Mouse (Mus musculus): ENCODE data around the gene Mpo. TPM values are rescaled to one million over a fixed set of nuclear protein-coding genes. Genes with fewer than 3 reads are reported as not detected.

The Mpo gene
- polyA plus RNA-seq (2016; fragmentation: Nextera tagmentation; extraction: Ambion mirVana), result 3.0 and 3.4 TPM in 2 replicates

DNA sequence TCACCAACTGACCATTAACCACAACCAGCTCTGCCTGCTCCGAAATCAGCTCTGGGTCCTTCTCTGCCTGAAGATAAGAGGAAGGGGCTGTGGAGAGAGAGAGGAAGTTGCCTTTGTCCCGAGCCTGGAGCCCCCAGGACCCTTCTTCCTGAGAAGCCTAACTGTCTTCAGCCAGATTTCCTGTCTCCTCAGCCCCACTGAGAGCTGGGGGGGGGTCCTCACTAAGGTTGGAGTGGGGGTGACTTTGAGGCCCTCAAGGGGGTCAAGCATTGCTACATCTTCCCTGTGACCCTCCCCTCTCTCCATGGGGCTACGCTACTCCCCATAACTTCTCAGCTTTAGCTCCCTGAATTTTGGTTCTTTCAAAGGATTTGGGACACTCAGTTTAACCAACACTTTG, at the start of gene Mpo:
TSS of gene Mpo (plus strand) at position 122 of the 400 bp plus-strand sequence.
- H3K4me1 ChIP-seq, result no peaks in the 10 kb centered on the region
- WGBS, result 56% methylated on average over 3 of the region's 3 CpGs

GRCm38 (mm10) chr11:87743691-87744090, 49.7 kb upstream of the Mpo start:
- no peak overlapping the region for H3K27ac ChIP-seq
- peaks cover 53% of the 10 kb centered on the region for H3K36me3 ChIP-seq
- H3K27me3 ChIP-seq, result no peaks in the 10 kb centered on the region
- H3K9me3 ChIP-seq, result no peaks in the 10 kb centered on the region
- no peak overlapping the region for H3K9ac ChIP-seq
- no peaks in the 10 kb centered on the region; the same call in 1 of the 2 replicates for H3K4me1 ChIP-seq
- no peak for ATAC-seq (ENCODE audit: insufficient number of reproducible peaks, insufficient read depth, low FRiP score, low TSS enrichment)
- no peak overlapping the region for H3K4me2 ChIP-seq (replicated peaks)
- WGBS, result 87% methylated on average over 3 of the region's 3 CpGs
- no peak overlapping the region for H3K4me3 ChIP-seq

More for the DNA sequence above, at the start of gene Mpo:
- Histone ChIP-seq H3K27me3 (no peaks in the 10 kb centered on the region), H3K4me3 (no peak within 1 kb of the TSS), H3K4me2 (replicated peaks) (no peak within 1 kb of the TSS), H3K27ac (no peak within 1 kb of the TSS), H3K36me3 (no peaks in the 10 kb centered on the region), H3K9me3 (no peaks in the 10 kb centered on the region), H3K9ac (no peak within 1 kb of the TSS)
- no peak for ATAC-seq (ENCODE audit: insufficient number of reproducible peaks, insufficient read depth, low FRiP score, low TSS enrichment)

DNA sequence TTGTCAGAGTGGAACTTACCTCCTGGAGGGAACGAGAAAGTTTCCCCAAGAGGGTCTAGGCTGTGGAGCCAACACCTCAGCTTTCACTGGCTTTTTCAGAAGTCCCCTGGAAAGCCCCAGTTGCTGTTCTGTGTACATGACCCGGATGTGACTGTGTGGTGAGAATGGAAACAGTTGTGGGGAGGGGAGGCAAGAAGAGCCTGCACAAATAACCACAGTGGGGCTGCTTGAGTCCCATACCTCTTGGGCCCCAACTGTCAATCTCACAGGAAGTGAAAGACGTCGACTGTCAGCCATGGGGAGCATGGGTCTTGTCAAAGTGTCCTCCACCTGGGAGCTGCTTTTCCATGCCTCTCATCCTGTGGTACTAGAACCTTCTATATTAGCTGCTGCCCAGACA, 48.4 kb upstream of the Mpo start:
- Histone ChIP-seq H3K4me1 (no peaks in the 10 kb centered on the region; the same call in 1 of the 2 replicates), H3K4me2 (replicated peaks) (no peak overlapping the region), H3K36me3 (peaks cover 45% of the 10 kb centered on the region), H3K4me3 (no peak overlapping the region), H3K27me3 (no peaks in the 10 kb centered on the region), H3K9me3 (no peaks in the 10 kb centered on the region), H3K27ac (no peak overlapping the region), H3K9ac (no peak overlapping the region)
- ATAC-seq (ENCODE audit: insufficient number of reproducible peaks, insufficient read depth, low FRiP score, low TSS enrichment), result no peak
- WGBS, result 82% methylated on average over 4 of the region's 4 CpGs

DNA sequence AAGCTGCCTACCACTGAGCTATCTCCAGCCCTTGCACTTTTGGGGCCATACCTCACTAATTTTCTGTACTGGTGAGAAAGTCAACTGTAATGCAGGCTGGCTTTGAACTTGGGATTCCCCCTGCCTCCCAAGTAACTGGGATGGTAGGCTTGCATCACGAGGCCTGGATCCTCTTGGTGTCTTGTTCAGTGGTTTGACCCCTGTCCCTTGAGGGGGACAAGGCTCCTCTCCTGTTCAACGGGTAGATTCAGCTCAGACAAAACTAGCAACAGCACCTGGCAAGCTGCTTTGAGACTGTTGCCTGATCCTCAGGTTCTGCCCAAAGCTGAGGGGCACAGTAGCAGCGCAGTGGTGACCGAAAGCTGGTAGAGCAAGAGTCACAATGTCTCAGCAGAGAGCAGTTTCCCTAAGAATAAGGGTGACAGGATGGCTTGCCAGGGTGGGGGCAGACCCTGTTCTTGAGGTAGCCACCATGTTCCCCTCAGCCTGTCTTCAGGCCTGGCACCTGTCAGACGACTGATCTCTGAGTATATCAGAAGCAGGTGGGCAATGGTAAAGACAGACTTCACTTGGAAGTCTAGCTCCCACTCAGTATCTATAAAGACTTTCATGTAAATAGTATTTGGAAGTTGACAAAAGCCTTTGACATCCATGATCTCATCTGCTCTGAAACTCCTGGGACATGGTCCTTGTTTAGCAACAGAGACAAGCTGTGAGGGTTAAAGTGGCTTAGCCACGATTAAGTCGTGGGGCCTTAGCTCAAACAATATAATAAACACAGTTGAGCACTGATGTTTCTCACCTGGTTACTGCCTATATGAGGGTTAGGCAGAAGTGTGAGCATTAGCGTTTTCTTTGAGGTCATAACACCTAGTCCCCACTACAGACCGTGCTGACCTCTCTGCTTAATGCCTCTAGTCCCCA, 47.5 kb upstream of the Mpo start:
- Histone ChIP-seq H3K36me3 (peaks cover 36% of the 10 kb centered on the region), H3K9ac (no peak overlapping the region), H3K27ac (no peak overlapping the region), H3K27me3 (no peaks in the 10 kb centered on the region), H3K4me3 (no peak overlapping the region), H3K9me3 (no peaks in the 10 kb centered on the region), H3K4me1 (no peaks in the 10 kb centered on the region; the same call in 1 of the 2 replicates), H3K4me2 (replicated peaks) (no peak overlapping the region)
- WGBS, result 81% methylated on average over 9 of the region's 9 CpGs
- ATAC-seq (ENCODE audit: insufficient number of reproducible peaks, insufficient read depth, low FRiP score, low TSS enrichment), result no peak

- no peaks in the 10 kb centered on the region for H3K9me3 ChIP-seq
- WGBS, result 89% methylated on average over 4 of the region's 5 CpGs
- peaks cover 27% of the 10 kb centered on the region for H3K36me3 ChIP-seq
- no peak overlapping the region for H3K4me3 ChIP-seq
- no peak for ATAC-seq (ENCODE audit: insufficient number of reproducible peaks, insufficient read depth, low FRiP score, low TSS enrichment)
- H3K27me3 ChIP-seq, result no peaks in the 10 kb centered on the region
- H3K4me1 ChIP-seq, result no peaks in the 10 kb centered on the region; the same call in 1 of the 2 replicates
- no peak overlapping the region for H3K27ac ChIP-seq
- H3K9ac ChIP-seq, result no peak overlapping the region
- no peak overlapping the region for H3K4me2 ChIP-seq (replicated peaks)
These were observed 46.1 kb upstream of the Mpo start for GRCm38 (mm10) chr11:87747312-87747711.

DNA sequence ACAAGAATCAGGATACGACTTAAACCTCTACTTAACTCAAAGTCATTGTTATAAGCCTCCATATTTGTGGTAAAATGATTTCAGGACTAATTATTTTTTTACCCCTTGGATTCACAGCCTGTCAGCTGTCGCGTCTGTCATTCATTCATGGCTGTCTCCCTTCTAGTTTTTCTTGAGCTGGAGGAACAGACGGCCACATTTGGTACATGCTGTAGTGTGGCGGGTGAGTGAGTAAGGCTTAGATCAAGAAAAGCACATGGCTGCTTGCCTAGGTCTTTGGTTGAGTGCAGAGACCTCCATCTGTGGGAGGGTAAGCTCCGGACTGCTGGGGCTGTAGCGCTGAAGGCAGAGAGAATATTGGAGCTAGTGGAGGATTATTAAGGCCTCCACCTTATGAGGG, 45.7 kb upstream of the Mpo start:
- Histone ChIP-seq H3K4me2 (replicated peaks) (no peak overlapping the region), H3K27ac (no peak overlapping the region), H3K4me1 (no peaks in the 10 kb centered on the region; the same call in 1 of the 2 replicates), H3K36me3 (peaks cover 24% of the 10 kb centered on the region), H3K9me3 (no peaks in the 10 kb centered on the region), H3K27me3 (no peaks in the 10 kb centered on the region), H3K4me3 (no peak overlapping the region), H3K9ac (no peak overlapping the region)
- no peak for ATAC-seq (ENCODE audit: insufficient number of reproducible peaks, insufficient read depth, low FRiP score, low TSS enrichment)
- 91% methylated on average over 7 of the region's 7 CpGs for WGBS

- no peak overlapping the region for H3K4me2 ChIP-seq (replicated peaks)
- H3K9ac ChIP-seq, result no peak overlapping the region
- H3K4me1 ChIP-seq, result no peaks in the 10 kb centered on the region; the same call in 1 of the 2 replicates
- no peaks in the 10 kb centered on the region for H3K9me3 ChIP-seq
- 39% methylated on average over 19 of the region's 19 CpGs for WGBS
- H3K27ac ChIP-seq, result no peak overlapping the region
- ATAC-seq (ENCODE audit: insufficient number of reproducible peaks, insufficient read depth, low FRiP score, low TSS enrichment), result no peak
- no peak overlapping the region for H3K4me3 ChIP-seq
- H3K27me3 ChIP-seq, result no peaks in the 10 kb centered on the region
- peaks cover 19% of the 10 kb centered on the region for H3K36me3 ChIP-seq
These were observed 45.0 kb upstream of the Mpo start for GRCm38 (mm10) chr11:87748132-87749119.

DNA sequence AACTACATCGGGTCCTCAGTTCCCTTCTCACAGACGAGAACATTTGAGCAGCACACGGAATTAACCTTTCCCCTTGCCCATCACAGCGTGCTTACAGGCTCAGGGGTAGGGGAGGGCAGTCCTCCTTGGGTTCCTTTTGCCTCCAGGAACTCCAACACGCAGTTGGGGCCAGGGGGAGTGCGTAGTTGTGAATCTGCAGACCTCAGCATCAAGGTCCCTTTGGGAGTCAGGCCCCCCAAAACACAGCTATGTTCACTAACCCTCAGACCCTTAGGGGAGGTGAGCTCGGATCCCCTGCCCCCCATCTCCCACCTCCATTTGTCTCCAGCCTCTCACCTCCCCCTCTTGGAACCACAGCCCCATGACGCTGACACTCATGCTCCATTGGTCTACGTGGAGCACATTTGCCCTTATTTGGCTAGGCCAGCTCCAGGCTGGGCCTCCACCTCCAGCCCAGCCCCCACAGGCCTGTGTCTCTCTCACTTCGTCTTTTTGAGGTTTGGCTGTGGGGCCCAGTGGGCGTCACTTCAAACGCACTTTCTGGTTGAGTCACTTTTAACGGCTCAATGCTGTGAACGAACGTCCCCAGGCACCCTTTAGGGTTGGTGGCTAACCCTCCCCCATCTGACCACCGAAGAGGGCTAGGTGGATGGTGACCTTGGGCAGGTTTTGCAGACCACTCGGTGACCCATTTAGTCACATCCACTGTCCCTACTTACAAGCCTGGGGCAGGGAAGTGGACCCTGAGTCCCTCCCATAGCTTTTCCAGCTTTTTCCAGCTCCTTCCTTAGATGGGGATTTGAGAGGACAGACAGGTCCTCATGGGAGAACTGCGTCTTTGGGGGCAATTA, 44.0 kb upstream of the Mpo start:
- Histone ChIP-seq H3K27ac (no peak overlapping the region), H3K4me3 (no peak overlapping the region), H3K4me1 (peaks cover under 1% of the 10 kb centered on the region; the same call in 1 of the 2 replicates), H3K4me2 (replicated peaks) (no peak overlapping the region), H3K9me3 (no peaks in the 10 kb centered on the region), H3K36me3 (peaks cover 12% of the 10 kb centered on the region), H3K9ac (no peak overlapping the region), H3K27me3 (no peaks in the 10 kb centered on the region)
- WGBS, result 57% methylated on average over 18 of the region's 18 CpGs
- ATAC-seq (ENCODE audit: insufficient number of reproducible peaks, insufficient read depth, low FRiP score, low TSS enrichment), result no peak

DNA sequence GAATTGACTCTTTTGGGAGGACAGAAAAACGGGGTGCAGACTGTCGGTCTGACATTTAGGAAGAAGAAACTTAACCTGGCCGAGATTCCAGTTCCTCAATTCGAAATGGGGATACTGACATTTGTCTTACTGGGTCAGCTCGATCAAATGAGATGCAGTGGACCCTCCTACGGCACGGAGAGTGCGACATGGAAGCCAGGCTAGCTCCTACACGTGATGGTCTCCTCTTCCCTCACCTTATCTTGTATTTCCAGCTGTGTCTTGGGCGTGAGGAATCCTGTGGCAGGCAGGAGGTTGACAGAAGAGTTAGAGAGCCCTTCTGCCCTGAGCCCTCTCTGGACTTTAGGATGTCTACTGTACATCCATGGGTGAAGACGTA, 43.3 kb upstream of the Mpo start:
- Histone ChIP-seq H3K4me2 (replicated peaks) (no peak overlapping the region), H3K4me1 (peaks cover 5% of the 10 kb centered on the region; the same call in 1 of the 2 replicates), H3K9ac (no peak overlapping the region), H3K27ac (no peak overlapping the region), H3K36me3 (peaks cover 5% of the 10 kb centered on the region), H3K4me3 (no peak overlapping the region), H3K9me3 (no peaks in the 10 kb centered on the region), H3K27me3 (no peaks in the 10 kb centered on the region)
- ATAC-seq (ENCODE audit: insufficient number of reproducible peaks, insufficient read depth, low FRiP score, low TSS enrichment), result no peak
- 87% methylated on average over 11 of the region's 11 CpGs for WGBS

DNA sequence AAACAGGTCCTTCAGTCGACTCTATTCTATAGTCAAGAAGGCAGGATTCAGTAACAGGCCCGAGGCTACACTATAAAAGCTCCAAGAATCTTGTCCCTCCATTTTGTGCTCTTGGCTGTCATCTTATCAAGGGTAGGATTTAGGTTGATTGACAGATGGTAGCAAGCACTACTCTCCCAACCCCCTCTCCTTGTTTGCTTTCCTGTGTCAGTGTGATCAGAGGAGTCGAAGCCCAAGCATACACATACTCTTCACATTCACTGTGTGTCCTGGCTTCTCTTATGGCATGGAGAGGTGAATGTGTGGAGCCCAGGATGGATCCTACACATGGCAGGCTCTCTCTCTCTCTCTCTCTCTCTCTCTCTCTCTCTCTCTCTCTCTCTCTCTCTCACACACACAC, 42.9 kb upstream of the Mpo start:
- ATAC-seq (ENCODE audit: insufficient number of reproducible peaks, insufficient read depth, low FRiP score, low TSS enrichment), result no peak
- H3K9me3 ChIP-seq, result no peaks in the 10 kb centered on the region
- 0 out of 2 replicates have a peak, but pooled peaks cover under 1% of the 10 kb centered on the region for H3K36me3 ChIP-seq
- H3K4me1 ChIP-seq, result peaks cover 5% of the 10 kb centered on the region; the same call in 1 of the 2 replicates
- no peak overlapping the region for H3K9ac ChIP-seq
- no peaks in the 10 kb centered on the region for H3K27me3 ChIP-seq
- H3K27ac ChIP-seq, result no peak overlapping the region
- WGBS, result 74% methylated on average over 3 of the region's 3 CpGs
- no peak overlapping the region for H3K4me2 ChIP-seq (replicated peaks)
- H3K4me3 ChIP-seq, result no peak overlapping the region

- Histone ChIP-seq H3K36me3 (no peaks in the 10 kb centered on the region), H3K27me3 (no peaks in the 10 kb centered on the region), H3K4me1 (peaks cover 5% of the 10 kb centered on the region; the same call in 1 of the 2 replicates), H3K4me3 (no peak overlapping the region), H3K9ac (no peak overlapping the region), H3K9me3 (no peaks in the 10 kb centered on the region), H3K27ac (no peak overlapping the region), H3K4me2 (replicated peaks) (no peak overlapping the region)
- 76% methylated on average over 8 of the region's 8 CpGs for WGBS
- ATAC-seq (ENCODE audit: insufficient number of reproducible peaks, insufficient read depth, low FRiP score, low TSS enrichment), result no peak
These were observed 42.4 kb upstream of the Mpo start for GRCm38 (mm10) chr11:87751031-87751430.
